Mouse (Mus musculus): ENCODE measurements around the gene Gtf2ird1. TPM values are rescaled to one million over a fixed set of nuclear protein-coding genes. Genes with fewer than 3 reads are reported as not detected.
A peak's percentile ranks its signal among the peaks of the same experiment; 100 is the strongest.

The Gtf2ird1 gene
- total and polyA plus RNA-seq, 3 experiments = 12.8 to 39.0 (median 13.1) TPM

GRCm38 (mm10) chr5:134352527-134353001, 104.0 kb downstream of the Gtf2ird1 start:
- dilution Hi-C loops (cut with MboI; ENCODE audit: extremely low pct_ligation_motif_present, extremely low pct_unique_long_range_greater_than_20kb, low sequenced_read_pairs) = no loop called here
- no peak overlapping the region for H3K27ac ChIP-seq (ENCODE audit: insufficient read depth, low read depth)

GRCm38 (mm10) chr5:134350660-134351059, 105.9 kb downstream of the Gtf2ird1 start:
- H3K4me1 ChIP-seq (ENCODE audit: control insufficient read depth in 1 of 2, insufficient read depth in 2 of 2) = peaks cover 0 to 33% of the 10 kb centered on the region in 2 experiments; a peak in 2 of 4 replicates
- H3K4me3 ChIP-seq (replicated peaks in 1 of 3; ENCODE audit: low read depth in 2 of 3, low read length in 2 of 3, poor library complexity in 1 of 3) = no peak overlapping the region
- H3K36me3 ChIP-seq (replicated peaks in 1 of 2; ENCODE audit: control insufficient read depth in 1 of 2, insufficient read depth in 1 of 2, low read length in 1 of 2) = no peaks in the 10 kb centered on the region
- H3K27ac ChIP-seq (ENCODE audit: insufficient read depth, low read depth) = no peak overlapping the region
- H3K9me3 ChIP-seq (replicated peaks; ENCODE audit: low read length) = no peaks in the 10 kb centered on the region
- no peak for TF ChIP-seq ZMIZ1 (IDR thresholded peaks at IDR 0.05; ENCODE audit: low read depth, low read length)
- TF ChIP-seq MAFK (IDR thresholded peaks at IDR 0.05; ENCODE audit: insufficient replicate concordance, low read length) = no peak
- no peak for TF ChIP-seq ELF1 (IDR thresholded peaks at IDR 0.05; ENCODE audit: low read depth, low read length)
- TF ChIP-seq MAX (IDR thresholded peaks at IDR 0.05; ENCODE audit: low read length) = no peak
- TF ChIP-seq TCF12 (IDR thresholded peaks at IDR 0.05; ENCODE audit: low read depth, low read length) = no peak
- TF ChIP-seq POLR2A (IDR thresholded peaks at IDR 0.05; ENCODE audit: low read depth, low read length) = no peak
- no peak for TF ChIP-seq E2F4 (IDR thresholded peaks at IDR 0.05; ENCODE audit: insufficient replicate concordance, low read depth, low read length)
- TF ChIP-seq JUN (IDR thresholded peaks at IDR 0.05; ENCODE audit: insufficient read depth, low read depth, low read length) = no peak
- TF ChIP-seq JUND (conservative IDR thresholded peaks at IDR 0.05; ENCODE audit: low read depth, low read length) = no peak
- TF ChIP-seq USF2 (conservative IDR thresholded peaks at IDR 0.05; ENCODE audit: low read depth, low read length) = no peak
- no peak for TF ChIP-seq RCOR1 (conservative IDR thresholded peaks at IDR 0.05; ENCODE audit: low read depth, low read length)
- no peaks in the 10 kb centered on the region for H3K27me3 ChIP-seq (replicated peaks)
- in situ Hi-C loops (cut with MboI; ENCODE audit: low pct_ligation_motif_present, low pct_unique_long_range_greater_than_20kb, low sequenced_read_pairs) = loop anchor here (25.0 kb wide), 1 partner anchor 262 kb away; the partner anchor contains the start of gene Lat2
- no peaks in the 10 kb centered on the region for H3K79me2 ChIP-seq (replicated peaks; ENCODE audit: control insufficient read depth, extremely low read depth, insufficient read depth, poor library complexity, severe bottlenecking)
- H3K9ac ChIP-seq (ENCODE audit: insufficient read depth, low read depth) = no peak overlapping the region
- peak overlapping the region; percentile 3 for H3K4me2 ChIP-seq (ENCODE audit: insufficient read depth, low read depth, poor library complexity, severe bottlenecking)
- peak; percentile 81 for DNase-seq (ENCODE audit: extremely low read depth)
- dilution Hi-C loops (cut with MboI; ENCODE audit: extremely low pct_ligation_motif_present, extremely low pct_unique_long_range_greater_than_20kb, low sequenced_read_pairs) = no loop called here

More at GRCm38 (mm10) chr5:134352527-134353001, 104.0 kb downstream of the Gtf2ird1 start:
- Histone ChIP-seq H3K9me3 (replicated peaks; ENCODE audit: low read length) (no peaks in the 10 kb centered on the region), H3K4me2 (ENCODE audit: insufficient read depth, low read depth, poor library complexity, severe bottlenecking) (no peak overlapping the region), H3K4me3 (replicated peaks in 1 of 3; ENCODE audit: low read depth in 2 of 3, low read length in 2 of 3, poor library complexity in 1 of 3) (no peak overlapping the region), H3K79me2 (replicated peaks; ENCODE audit: control insufficient read depth, extremely low read depth, insufficient read depth, poor library complexity, severe bottlenecking) (no peaks in the 10 kb centered on the region), H3K27me3 (replicated peaks) (no peaks in the 10 kb centered on the region), H3K9ac (ENCODE audit: insufficient read depth, low read depth) (no peak overlapping the region), H3K36me3 (replicated peaks in 1 of 2; ENCODE audit: control insufficient read depth in 1 of 2, insufficient read depth in 1 of 2, low read length in 1 of 2) (peaks cover 0 to 7% of the 10 kb centered on the region in 2 experiments), H3K4me1 (ENCODE audit: control insufficient read depth in 1 of 2, insufficient read depth in 2 of 2) (peaks cover 0 to 38% of the 10 kb centered on the region in 2 experiments; a peak in 2 of 4 replicates)
- no peak for DNase-seq (ENCODE audit: extremely low read depth)
- TF ChIP-seq NRF1 (IDR thresholded peaks at IDR 0.05; ENCODE audit: low read depth, low read length) = no peak
- no peak for TF ChIP-seq ZKSCAN1 (IDR thresholded peaks at IDR 0.05; ENCODE audit: borderline replicate concordance, low read depth, low read length)
- TF ChIP-seq IRF4 (IDR thresholded peaks at IDR 0.05; ENCODE audit: low read depth, low read length) = no peak
- no peak for TF ChIP-seq KAT2A (IDR thresholded peaks at IDR 0.05; ENCODE audit: insufficient replicate concordance, low read length)
- no peak for TF ChIP-seq ZMIZ1 (IDR thresholded peaks at IDR 0.05; ENCODE audit: low read depth, low read length)
- TF ChIP-seq POLR2A (IDR thresholded peaks at IDR 0.05; ENCODE audit: low read depth, low read length) = no peak
- TF ChIP-seq HCFC1 (IDR thresholded peaks at IDR 0.05; ENCODE audit: low read depth, low read length) = no peak
- TF ChIP-seq POLR2AphosphoS2 (IDR thresholded peaks at IDR 0.05; ENCODE audit: low read depth, low read length) = no peak
- no peak for TF ChIP-seq ZNF384 (IDR thresholded peaks at IDR 0.05; ENCODE audit: low read depth, low read length)
- TF ChIP-seq MAX (IDR thresholded peaks at IDR 0.05; ENCODE audit: low read length) = no peak
- TF ChIP-seq RAD21 (IDR thresholded peaks at IDR 0.05; ENCODE audit: low read depth, low read length) = no peak
- in situ Hi-C loops (cut with MboI; ENCODE audit: low pct_ligation_motif_present, low pct_unique_long_range_greater_than_20kb, low sequenced_read_pairs) = loop anchor here (25.0 kb wide), 1 partner anchor 260 kb away; the partner anchor contains the start of gene Lat2

All from CH12.LX (cell line).